Mouse (Mus musculus): ENCODE measurements around the gene Prkg1.

Prkg1 gene

DNA sequence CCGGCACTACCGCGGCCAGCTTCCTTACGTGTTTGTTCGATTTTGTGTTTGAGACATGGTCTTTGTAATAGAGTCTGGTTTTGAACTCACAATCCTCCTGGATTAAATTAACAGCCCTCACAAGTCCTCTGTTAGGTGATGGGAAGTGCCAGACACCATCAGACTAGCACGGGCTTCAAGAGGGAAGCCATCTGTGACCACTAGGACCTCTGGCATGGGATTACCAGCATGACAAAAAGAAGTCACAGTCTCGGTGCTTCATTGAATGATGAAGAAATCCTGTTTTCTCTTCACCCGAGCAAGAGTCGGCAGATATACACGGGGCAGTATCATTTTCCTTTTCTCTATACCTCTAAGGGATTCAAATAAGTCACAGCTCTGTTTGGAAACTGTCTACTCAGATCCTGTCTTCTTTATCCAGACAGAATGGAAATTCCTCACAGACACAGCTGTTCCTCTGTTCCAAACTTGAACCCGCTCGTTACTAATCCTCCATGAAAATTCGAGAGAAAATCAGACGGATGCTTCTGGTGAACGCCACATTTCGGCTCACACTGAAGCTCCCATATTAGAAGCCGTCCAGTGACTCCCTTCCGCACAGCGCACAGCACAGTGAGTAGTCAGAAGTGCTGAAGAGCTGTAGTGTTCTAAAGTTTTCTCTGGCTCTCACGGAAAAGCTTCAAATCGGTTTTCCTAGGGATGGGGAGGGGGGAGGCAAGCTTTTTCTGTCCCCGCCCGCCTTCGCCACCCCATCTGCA is 690.7 kb downstream of the Prkg1 start:
- DNase-seq (ENCODE audit: low spot score in 2 of 2): no peak

DNA sequence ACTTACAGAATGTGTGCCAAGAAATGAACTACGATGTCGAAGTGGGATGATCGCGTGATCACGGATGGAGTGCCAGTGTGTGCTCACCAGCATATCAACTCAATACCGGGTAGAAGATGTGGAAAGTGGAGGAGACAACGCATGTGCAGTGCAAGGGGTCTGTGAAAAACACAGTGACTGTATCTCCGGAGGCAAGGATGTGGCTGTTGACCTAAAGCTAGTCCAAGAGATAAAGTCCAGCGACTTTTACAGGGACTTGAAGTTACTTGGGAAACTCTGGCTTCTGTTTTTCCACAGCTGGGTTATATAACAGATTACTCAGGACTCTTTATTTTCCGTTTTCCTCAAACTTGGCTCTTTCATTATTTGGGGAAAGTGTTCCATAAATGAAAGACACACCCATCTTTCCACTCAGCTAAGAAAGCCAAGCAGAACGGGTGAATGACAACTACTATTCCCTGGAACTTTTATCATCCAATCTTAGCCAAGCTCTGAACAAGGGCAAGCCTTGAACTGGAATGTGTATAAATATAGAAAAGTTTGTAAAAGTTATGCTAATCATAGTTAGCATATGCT is 699.5 kb downstream of the Prkg1 start:
- DNase-seq (ENCODE audit: low spot score in 2 of 2): no peak

GRCm38 (mm10) chr19:31064740-31065139 is 700.1 kb downstream of the Prkg1 start:
- no peak for DNase-seq (ENCODE audit: low spot score in 2 of 2)

- DNase-seq (ENCODE audit: low spot score in 2 of 2): no peak
These were observed 718.2 kb downstream of the Prkg1 start for GRCm38 (mm10) chr19:31046601-31047000.

- DNase-seq (ENCODE audit: low spot score in 2 of 2): no peak
These were observed 723.6 kb downstream of the Prkg1 start for GRCm38 (mm10) chr19:31040948-31041847.

GRCm38 (mm10) chr19:31038951-31039350 is 725.9 kb downstream of the Prkg1 start:
- DNase-seq (ENCODE audit: low spot score in 2 of 2): no peak

GRCm38 (mm10) chr19:31031596-31031995 is 733.2 kb downstream of the Prkg1 start:
- no peak for DNase-seq (ENCODE audit: low spot score in 2 of 2)

- DNase-seq (ENCODE audit: low spot score in 2 of 2): no peak
These were observed 738.0 kb downstream of the Prkg1 start for GRCm38 (mm10) chr19:31026797-31027196.

- no peak for DNase-seq (ENCODE audit: low spot score in 2 of 2)
These were observed 753.2 kb downstream of the Prkg1 start for GRCm38 (mm10) chr19:31011528-31012133.

- no peak for DNase-seq (ENCODE audit: low spot score in 2 of 2)
These were observed 766.3 kb downstream of the Prkg1 start for GRCm38 (mm10) chr19:30998572-30998971.

DNA sequence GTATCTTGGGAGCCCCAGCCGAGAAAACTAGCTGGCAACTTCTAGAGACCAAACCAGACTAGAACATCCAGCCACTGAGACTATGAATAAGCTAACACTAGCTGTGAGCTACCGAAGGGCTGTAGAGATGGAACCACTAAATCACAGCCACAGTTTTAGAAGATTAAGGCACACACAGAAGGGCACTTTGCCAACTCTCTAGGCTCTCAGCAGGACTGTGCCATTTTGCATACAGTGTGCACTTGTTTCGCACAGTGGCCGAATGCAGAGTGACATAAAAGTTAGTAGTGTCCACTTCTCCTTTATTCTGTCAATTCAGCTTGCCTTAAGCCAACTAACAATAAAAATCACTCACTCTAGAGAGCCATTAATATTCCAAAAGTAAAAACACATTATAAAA is 774.4 kb downstream of the Prkg1 start:
- DNase-seq (ENCODE audit: low spot score in 2 of 2): no peak

DNA sequence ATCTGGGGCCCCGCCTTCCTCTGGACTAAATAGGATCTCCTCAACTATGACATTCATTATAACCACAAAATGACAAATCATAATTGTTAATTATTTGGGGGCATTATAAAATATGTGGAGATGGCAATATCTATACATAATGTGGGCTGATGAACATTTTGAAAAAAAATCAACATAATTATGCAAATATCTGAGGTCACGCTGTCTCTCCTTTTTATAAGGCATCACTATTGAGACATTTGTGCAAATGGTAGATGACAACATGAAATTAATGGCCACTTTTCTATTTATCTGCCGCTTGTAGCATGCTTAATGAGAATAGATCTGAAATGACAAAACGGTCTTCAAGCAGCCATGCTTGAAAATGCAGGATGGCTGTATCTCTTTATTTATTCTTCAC is 782.4 kb downstream of the Prkg1 start:
- DNase-seq (ENCODE audit: low spot score in 2 of 2): no peak

- no peak for DNase-seq (ENCODE audit: low spot score in 2 of 2)
These were observed 786.7 kb downstream of the Prkg1 start for GRCm38 (mm10) chr19:30978096-30978495.

DNA sequence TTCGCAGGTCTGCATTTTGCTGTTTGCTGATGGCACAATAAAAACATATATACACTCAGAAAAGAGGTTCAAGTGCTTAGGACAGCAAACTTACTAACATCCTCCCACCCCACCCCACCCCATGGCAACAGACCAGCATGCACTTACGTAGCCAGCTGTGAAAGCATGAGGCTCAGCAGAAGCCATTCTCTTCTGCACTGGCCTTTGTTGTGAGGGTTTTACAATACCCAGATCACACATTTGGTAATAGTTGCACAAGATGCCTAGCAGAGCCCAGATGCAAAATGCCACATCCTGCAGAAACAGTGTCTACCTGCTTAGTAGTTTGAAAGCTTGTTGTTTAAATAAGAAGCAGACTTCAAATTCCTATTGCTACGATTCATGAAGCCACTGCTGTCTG is 814.2 kb downstream of the Prkg1 start:
- no peak for DNase-seq (ENCODE audit: low spot score in 2 of 2)

- no peak for DNase-seq (ENCODE audit: low spot score in 2 of 2)
These were observed 816.6 kb downstream of the Prkg1 start for GRCm38 (mm10) chr19:30948202-30948601.

GRCm38 (mm10) chr19:30942369-30942992 is 822.4 kb downstream of the Prkg1 start:
- DNase-seq (ENCODE audit: low spot score in 2 of 2): no peak

DNA sequence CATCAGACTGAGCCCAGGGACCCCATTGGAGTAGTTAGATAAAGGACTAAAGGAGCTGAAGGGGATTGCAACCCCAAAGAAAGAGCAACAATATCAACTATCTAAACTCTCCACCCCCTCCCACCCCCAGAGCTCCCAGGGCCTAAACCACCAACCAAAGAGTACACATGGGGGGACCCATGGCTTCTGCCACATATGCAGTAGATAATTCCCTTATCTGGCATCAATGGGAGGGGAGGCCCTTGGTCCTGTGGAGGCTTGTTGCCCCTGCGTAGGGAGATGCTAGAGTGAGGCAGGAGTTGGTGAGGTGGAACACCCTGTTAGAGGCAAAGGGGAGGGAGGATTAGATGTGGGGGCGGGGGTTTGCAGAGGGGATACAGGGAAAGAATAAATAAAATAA is 826.8 kb downstream of the Prkg1 start:
- no peak for DNase-seq (ENCODE audit: low spot score in 2 of 2)

DNA sequence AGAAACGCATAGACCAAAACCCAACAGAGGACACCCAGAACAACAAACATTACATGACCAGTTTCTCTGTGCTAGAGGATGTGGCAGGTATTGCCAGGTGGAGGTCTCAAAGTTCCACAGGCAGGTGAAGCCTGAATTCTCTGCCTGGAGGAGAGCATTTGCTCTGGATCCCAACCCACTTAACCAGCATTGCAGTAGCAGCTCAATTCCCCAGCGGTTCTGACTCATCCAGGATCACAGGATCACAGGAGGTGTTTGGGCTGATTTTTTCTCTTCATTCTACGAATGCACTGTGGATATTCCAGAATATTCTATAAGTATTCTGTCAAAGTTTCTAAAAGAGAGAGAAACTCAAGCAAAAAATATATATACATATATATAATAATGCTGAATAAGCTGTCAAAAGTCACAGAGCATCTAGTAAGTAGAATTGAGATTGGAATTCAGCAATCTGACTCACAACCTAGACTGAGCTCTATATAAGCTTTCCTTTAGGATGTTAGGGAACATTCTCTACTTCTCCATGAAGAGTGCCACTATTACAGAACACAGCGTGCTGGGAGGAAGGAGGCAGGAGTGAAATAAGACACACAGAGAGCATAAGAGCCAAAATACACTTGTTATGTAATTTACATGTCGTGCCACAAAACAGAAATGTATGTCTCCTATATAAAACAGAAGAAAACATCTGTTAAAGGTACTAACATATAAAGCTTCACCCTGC is 833.2 kb downstream of the Prkg1 start:
- no peak for DNase-seq (ENCODE audit: low spot score in 2 of 2)

DNA sequence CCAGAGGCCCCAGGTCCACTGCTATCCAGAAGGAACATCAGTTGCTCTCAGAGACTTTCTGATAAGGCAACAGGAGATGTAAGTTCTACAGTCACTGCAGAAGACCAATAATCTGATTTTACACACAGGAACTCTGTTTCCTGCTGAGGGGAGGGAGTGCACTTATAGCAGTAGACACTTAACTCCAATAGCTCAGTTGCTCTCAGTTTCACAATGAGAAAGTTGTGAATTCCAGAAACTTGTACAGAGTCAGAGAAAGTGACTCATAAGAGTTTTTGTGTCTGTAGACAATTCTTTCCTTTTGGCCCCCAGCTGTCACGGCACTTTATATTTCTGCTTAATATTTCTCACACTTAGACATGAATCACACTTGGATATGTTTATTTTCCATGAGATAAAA is 840.8 kb downstream of the Prkg1 start:
- DNase-seq (ENCODE audit: low spot score in 2 of 2): no peak

DNA sequence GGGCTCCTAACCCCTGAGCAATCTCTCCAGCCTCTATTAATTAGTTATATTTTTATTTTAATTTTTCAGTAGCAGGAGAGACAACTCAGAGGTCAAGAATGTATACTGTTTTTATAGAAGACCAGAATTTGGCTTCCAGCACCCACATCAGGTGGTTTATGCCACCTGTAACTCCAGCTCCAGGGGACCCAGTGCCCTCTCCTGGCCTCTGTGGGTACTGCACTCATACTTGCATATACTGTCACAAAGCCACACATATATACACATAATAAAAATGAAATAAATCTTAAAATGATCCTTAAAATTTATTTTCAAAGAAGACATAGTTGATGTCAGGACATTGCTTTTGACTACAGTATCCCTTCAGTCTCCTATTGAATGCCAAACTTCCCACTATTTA is 862.5 kb downstream of the Prkg1 start:
- DNase-seq (ENCODE audit: low spot score in 2 of 2): no peak

- no peak for DNase-seq (ENCODE audit: low spot score in 2 of 2)
These were observed 863.8 kb downstream of the Prkg1 start for GRCm38 (mm10) chr19:30901025-30901424.
